In the genomic region with DNA sequence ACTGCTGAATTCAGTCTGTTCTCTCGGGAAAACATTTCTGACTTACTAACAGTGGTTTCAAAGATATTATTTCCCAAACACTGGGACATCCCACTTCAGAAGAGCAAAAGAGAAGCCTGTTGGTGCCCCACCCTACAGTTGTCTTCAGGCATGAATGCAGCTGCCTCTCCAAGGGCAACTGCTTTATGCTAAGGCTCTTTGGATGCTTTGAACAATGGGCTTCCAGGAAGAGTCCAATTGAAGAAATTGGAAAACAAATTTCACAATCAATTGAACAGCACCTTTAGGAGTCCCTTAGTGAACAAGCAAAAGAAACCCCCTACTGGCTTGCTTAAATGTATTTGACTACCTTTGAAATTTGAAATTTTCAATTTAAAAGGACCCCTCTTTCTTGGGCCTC, we compare ENCODE assay signal across 20 mouse cellular contexts. TPM values are rescaled to one million over a fixed set of nuclear protein-coding genes. Genes with fewer than 3 reads are reported as not detected.
DNase-seq lines count a peak whose midpoint lies in the region; TF ChIP-seq lines count a peak whose summit lies in the region.
"Had no signal": no experiment of that assay in that cellular context is flagged by ENCODE, and none has a peak within 500 bp of the region (broad histone marks: within the 10 kb centered on the region; RNA-seq: fewer than 3 reads in every experiment).

No protein-coding gene starts in this region.

- no peaks in the 10 kb centered on the region for H3K4me1 ChIP-seq in ES-E14 (ENCODE audit: control insufficient read depth in 2 of 2, insufficient read depth in 2 of 2, low read length in 2 of 2, poor library complexity in 1 of 2)
- H3K4me1 ChIP-seq: embryonic facial prominence, embryonic 10.5 days; embryonic facial prominence, embryonic 12.5 days had no signal

- H3K4me3 ChIP-seq in ES-E14 (ENCODE audit: insufficient read depth in 1 of 2, low read depth in 1 of 2, low read length in 2 of 2, poor library complexity in 1 of 2, severe bottlenecking in 1 of 2): no peak overlapping the region
- H3K4me3 ChIP-seq: embryonic facial prominence, embryonic 10.5 days; embryonic facial prominence, embryonic 12.5 days; forebrain, embryonic 13.5 days; forebrain, embryonic 15.5 days had no signal

- no peak overlapping the region for H3K27ac ChIP-seq in ES-E14 (ENCODE audit: insufficient read depth, low read depth, low read length, poor library complexity, severe bottlenecking)
- H3K27ac ChIP-seq: embryonic facial prominence, embryonic 10.5 days; embryonic facial prominence, embryonic 12.5 days; forebrain, embryonic 13.5 days; forebrain, embryonic 15.5 days had no signal

- H3K9ac ChIP-seq in ES-E14 (ENCODE audit: insufficient read depth, low read depth, low read length, poor library complexity, severe bottlenecking): no peak overlapping the region
- H3K9ac ChIP-seq: embryonic facial prominence, embryonic 12.5 days; forebrain, embryonic 13.5 days; forebrain, embryonic 15.5 days; forebrain, postnatal 0 days had no signal

- H3K36me3 ChIP-seq in ES-E14 (ENCODE audit: control insufficient read depth, insufficient read depth, low read length, poor library complexity, severe bottlenecking): no peaks in the 10 kb centered on the region
- H3K36me3 ChIP-seq: embryonic facial prominence, embryonic 10.5 days; embryonic facial prominence, embryonic 12.5 days; forebrain, embryonic 15.5 days had no signal

- in situ Hi-C loops in ES-E14 (cut with MboI; ENCODE audit: low sequenced_read_pairs in 2 of 2, unreplicated experiment in 2 of 2): no loop called here

- DNase-seq in ES-CJ7 (ENCODE audit: low read depth, low spot score) (peak; percentile 55), ES-E14 (ENCODE audit: low read depth, low spot score) (peak; percentile 38), ZHBTc4 (ENCODE audit: low read depth, low spot score) (peak; percentile 73)
- DNase-seq in lung, adult 18-20 months: no peak
- no peak for DNase-seq in thymus, postnatal 36 days
- DNase-seq in thymus, postnatal 25 days: no peak
- DNase-seq: adrenal gland, adult 2 months; adrenal gland, postnatal 10 days; adrenal gland, postnatal 25 days; cerebellum, adult 11-12 months; cerebellum, adult 2 months; cerebellum, adult 9-10 months; cerebellum, postnatal 10 days; cerebellum, postnatal 25 days; forebrain, postnatal 0 days had no signal

- H3K9me3 ChIP-seq in ES-E14 (ENCODE audit: control insufficient read depth, insufficient read depth, low read depth, low read length): no peaks in the 10 kb centered on the region
- H3K9me3 ChIP-seq: embryonic facial prominence, embryonic 10.5 days; embryonic facial prominence, embryonic 12.5 days; forebrain, embryonic 13.5 days; forebrain, embryonic 15.5 days had no signal

TF ChIP-seq in ES-E14, 5 proteins besides CTCF, POLR2A, EP300 and RAD21:
- TF ChIP-seq CHD2 (IDR thresholded peaks at IDR 0.05; ENCODE audit: low read depth, low read length): no peak; the same call in 1 of the 2 replicates
- TF ChIP-seq ZNF384 (IDR thresholded peaks at IDR 0.05; ENCODE audit: low read depth, low read length): no peak
- TF ChIP-seq MAFK (IDR thresholded peaks at IDR 0.05; ENCODE audit: insufficient read depth, low read depth, low read length): no peak
- no peak for TF ChIP-seq ZC3H11A (IDR thresholded peaks at IDR 0.05; ENCODE audit: borderline replicate concordance, low read depth, low read length)
- no peak for TF ChIP-seq HCFC1 (IDR thresholded peaks at IDR 0.05; ENCODE audit: borderline replicate concordance, insufficient read depth, low read length)

RNA-seq across cellular contexts. Expression of a gene that starts 41.8 kb away (rescaled TPM):
- not detected in 2 replicates for total RNA-seq in ES-E14 (2012; rRNA removed)
- total RNA-seq: adrenal gland, adult 2 months; adrenal gland, postnatal 25 days; MEL had no signal

Comparison
In these comparisons a context has a peak if more than half of its experiments do, and no peak if none do; other contexts are left out.
1. DNase-seq: peak in ES-CJ7 (single experiment), ES-E14 (single experiment) and ZHBTc4 (single experiment); none in lung, adult 18-20 months (0 of 2), thymus, postnatal 36 days (0 of 2) and thymus, postnatal 25 days (single experiment).